Mouse (Mus musculus) megakaryocyte-erythroid progenitor cell, adult 5 weeks (primary cell): ENCODE measurements around the gene Gm21093. TPM values are rescaled to one million over a fixed set of nuclear protein-coding genes. Genes with fewer than 3 reads are reported as not detected.

Experiments used
- polyA plus RNA-seq: library from polyadenylated mRNA; stranded (reverse); fragments of >175 nt; gene quantifications from 2 replicates; pipeline ENCODE4 v1.2.3, GENCODE M21; 2012

Gene Gm21093
- polyA plus RNA-seq: 0.04 and 0.19 TPM in 2 replicates

DNA sequence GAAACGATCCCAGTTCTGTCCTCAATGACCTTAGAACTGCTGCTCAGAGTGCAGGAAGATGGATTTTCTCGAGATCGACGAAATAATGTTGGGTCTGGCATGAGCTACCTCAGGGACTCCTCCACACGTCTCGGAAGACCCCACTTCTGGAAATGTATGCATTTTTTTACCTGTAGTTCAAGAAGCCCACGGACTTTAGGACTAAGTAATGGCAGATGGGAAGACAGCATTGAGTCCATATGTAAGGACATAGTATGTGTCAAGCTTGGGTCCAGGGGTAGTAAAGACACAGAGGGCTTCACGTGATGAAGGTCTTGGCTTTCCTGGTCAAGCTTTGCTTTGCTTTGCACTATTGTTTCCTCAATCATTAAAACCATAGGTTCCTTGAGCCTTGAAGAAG, at the start of gene Gm21093:
TSS of gene Gm21093 (minus strand) at position 101 of the 400 bp plus-strand sequence.

Other genes with a start within 250 kb of the Gm21093 start
- not detected in 2 replicates for gene Gm21541, start 131.1 kb downstream of the Gm21093 start, polyA plus RNA-seq
- gene Gm20878, start 93.2 kb downstream of the Gm21093 start, polyA plus RNA-seq: 2.0 and 11.5 TPM in 2 replicates
- gene Fam205a4, start 68.7 kb downstream of the Gm21093 start, polyA plus RNA-seq: not detected in 2 replicates
- 0.18 TPM in 1 of 2 replicates, not detected in the other for gene Gm3893, start 56.5 kb upstream of the Gm21093 start, polyA plus RNA-seq
- gene Gm13304, start 80.1 kb upstream of the Gm21093 start, polyA plus RNA-seq: not detected in 2 replicates
- gene Gm13306, start 118.7 kb upstream of the Gm21093 start, polyA plus RNA-seq: not detected in 2 replicates
- 0.13 and 0.37 TPM in 2 replicates for gene Gm13305, start 133.9 kb upstream of the Gm21093 start, polyA plus RNA-seq
- not detected in 2 replicates for gene Gm10600, start 205.9 kb upstream of the Gm21093 start, polyA plus RNA-seq
- not detected in 2 replicates for gene Ccl21b, start 221.0 kb upstream of the Gm21093 start, polyA plus RNA-seq